Mouse (Mus musculus): ENCODE data around the gene Dguok.

- no peak for TF ChIP-seq POLR2A (IDR thresholded peaks at IDR 0.05; ENCODE audit: borderline replicate concordance, extremely low read depth, low read depth, low read length)
- TF ChIP-seq CTCF (IDR thresholded peaks at IDR 0.05; ENCODE audit: insufficient read depth, low read length) = no peak
Measured at GRCm38 (mm10) chr6:83479193-83479592, 27.6 kb downstream of the Dguok start.

Data from lung, adult 2 months (tissue).